Mouse (Mus musculus) neutrophil, adult 5-6 weeks (primary cell): Measurements from ENCODE around the gene Txndc5. TPM values are rescaled to one million over a fixed set of nuclear protein-coding genes. Genes with fewer than 3 reads are reported as not detected.

Source experiments
- ATAC-seq: fragments of 151-379, 151-347 bp; 2 replicates; pipeline ENCODE4 v1.8.0; 2017; ENCODE audit warnings: mild to moderate bottlenecking, moderate TSS enrichment; ENCODE audit not compliant: insufficient number of reproducible peaks, poor library complexity, low FRiP score, severe bottlenecking; ENCODE audit errors: extremely low read depth
- total RNA-seq: library from RNA; stranded (forward); fragments of 200-1000 nt; gene quantifications from 2 replicates; pipeline ENCODE4 v1.2.3, GENCODE M21; 2017

Gene Txndc5
- total RNA-seq, 1 experiment from 2014 or later: 69.4 TPM

DNA sequence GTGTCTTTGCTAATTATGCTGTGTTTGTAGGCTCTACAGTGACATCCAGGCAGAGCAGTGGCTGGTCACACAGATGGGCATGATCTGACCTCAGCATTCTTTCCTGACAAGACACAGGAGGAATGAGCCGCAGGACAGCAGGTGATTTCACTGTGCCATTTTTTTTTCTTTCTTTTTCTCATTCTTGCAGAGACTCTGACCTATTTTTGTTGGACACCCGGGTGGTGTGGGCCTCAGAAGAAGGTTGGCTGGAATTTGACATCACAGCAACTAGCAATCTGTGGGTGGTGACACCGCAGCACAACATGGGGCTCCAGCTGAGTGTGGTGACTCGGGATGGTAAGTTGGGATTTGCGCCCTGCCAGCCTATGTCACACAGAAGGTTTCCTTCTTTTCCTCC lies 43.9 kb downstream of the Txndc5 start:
- ATAC-seq: no peak

- no peak for ATAC-seq
These were observed 47.6 kb downstream of the Txndc5 start for GRCm38 (mm10) chr13:38481021-38481420.

GRCm38 (mm10) chr13:38476936-38477335 lies 51.7 kb downstream of the Txndc5 start:
- ATAC-seq: no peak

GRCm38 (mm10) chr13:38473497-38473896 lies 55.1 kb downstream of the Txndc5 start:
- ATAC-seq: no peak

GRCm38 (mm10) chr13:38472636-38473035 lies 56.0 kb downstream of the Txndc5 start:
- ATAC-seq: no peak

GRCm38 (mm10) chr13:38470882-38471281 lies 57.7 kb downstream of the Txndc5 start:
- ATAC-seq: no peak

DNA sequence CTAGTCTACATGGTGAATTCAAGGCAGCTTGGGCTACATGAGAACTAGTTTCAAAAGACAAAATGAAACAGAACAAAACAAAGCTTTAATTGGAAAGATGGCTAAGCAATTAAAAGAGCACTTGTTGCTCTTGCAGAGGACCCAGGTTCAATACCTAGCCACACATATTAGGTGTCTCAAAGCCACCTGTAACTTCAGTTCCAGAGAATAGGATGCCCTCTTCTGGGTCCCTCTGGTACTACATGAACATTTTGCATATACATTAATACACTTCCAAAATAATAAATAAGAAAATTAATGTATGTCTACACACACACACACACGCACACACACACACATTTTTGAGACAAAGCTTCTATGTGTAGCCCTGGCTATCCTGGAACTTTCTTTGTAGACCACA lies 65.2 kb downstream of the Txndc5 start:
- no peak for ATAC-seq

GRCm38 (mm10) chr13:38451446-38451845 lies 77.2 kb downstream of the Txndc5 start:
- no peak for ATAC-seq

Other genes with a start within 250 kb of the Txndc5 start
- gene Bmp6, start 183.7 kb downstream of the Txndc5 start, total RNA-seq: not detected in 2 replicates
- 5.9 and 6.2 TPM in 2 replicates for gene Bloc1s5, start 106.3 kb upstream of the Txndc5 start, total RNA-seq
- 11.9 and 15.1 TPM in 2 replicates for gene Eef1e1, start 130.2 kb upstream of the Txndc5 start, total RNA-seq